Mouse (Mus musculus) forebrain, postnatal 0 days (tissue): ENCODE measurements at regions not wholly inside any gene's neighbourhood (a gene's known extent, or its start where the extent isn't known, plus 50 kb on each side); places are given as distances from the start of the nearest gene placed in this dataset.

Experiments used
- ATAC-seq: fragments of 200-750 bp; cut with Nextera tagmentation; 2 replicates; pipeline ENCODE4 v1.8.0; 2017; ENCODE audit warnings: mild to moderate bottlenecking, moderate library complexity
- DNase-seq: peaks from one replicate; pipeline ENCODE4 v3.0.0-alpha.2; 2015
- H3K27ac ChIP-seq: fragments of 300-500 bp; sonication (generic); 2 replicates; pipeline ENCODE4 v1.5.1; 2014; ENCODE audit warnings: low read depth, mild to moderate bottlenecking, antibody characterized with exemption, low read length, moderate library complexity, mixed read lengths
- H3K27me3 ChIP-seq: fragments of 300-500 bp; sonication (generic); 2 replicates; pipeline ENCODE4 v1.6.1; 2014; ENCODE audit warnings: mild to moderate bottlenecking, low read length, mixed read lengths; ENCODE audit not compliant: insufficient read depth
- H3K36me3 ChIP-seq: fragments of 300-500 bp; sonication (generic); 2 replicates; pipeline ENCODE4 v1.6.1; 2014; ENCODE audit warnings: mild to moderate bottlenecking, moderate library complexity; ENCODE audit not compliant: insufficient read depth
- H3K4me1 ChIP-seq: fragments of 300-500 bp; sonication (generic); 2 replicates; pipeline ENCODE4 v1.6.1; 2014; ENCODE audit warnings: antibody characterized with exemption; ENCODE audit not compliant: insufficient read depth
- H3K4me2 ChIP-seq: fragments of 300-500 bp; sonication (generic); 2 replicates; pipeline ENCODE4 v1.6.1; 2014; ENCODE audit warnings: low read depth, mild to moderate bottlenecking, moderate library complexity
- H3K4me3 ChIP-seq: fragments of 300-500 bp; sonication (generic); 2 replicates; pipeline ENCODE4 v1.5.1; 2014; ENCODE audit warnings: low read depth, low read length, mixed read lengths
- H3K9ac ChIP-seq: fragments of 300-500 bp; sonication (generic); 2 replicates; pipeline ENCODE4 v1.6.1; 2014; ENCODE audit warnings: mild to moderate bottlenecking
- H3K9me3 ChIP-seq: fragments of 300-500 bp; sonication (generic); 2 replicates; pipeline ENCODE4 v1.6.1; 2016; ENCODE audit warnings: low read length
- CTCF ChIP-seq: sonication (generic); IDR thresholded peaks from 2 replicates; pipeline ENCODE4 v1.5.1; 2016; ENCODE audit warnings: antibody characterized with exemption, control low read depth, low read depth
- WGBS: fragments of 180-500 bp; shearing (Covaris S2); extraction: QIAGEN DNeasy Blood & Tissue Kit; methylation state at CpG from one replicate; pipeline ENCODE4 v1.1.7; 2014; 5-methylcytosine and 5-hydroxymethylcytosine counted together

GRCm38 (mm10) chr3:147975500-147975899, 1014.9 kb downstream of the Adgrl2 start:
- 65% methylated on average over 10 of the region's 10 CpGs for WGBS
- no peak for TF ChIP-seq CTCF
- no peak for DNase-seq

GRCm38 (mm10) chr3:147974515-147974914, 1015.8 kb downstream of the Adgrl2 start:
- no peak overlapping the region for H3K4me3 ChIP-seq
- no peak overlapping the region for H3K27ac ChIP-seq
- DNase-seq, result no peak
- H3K4me1 ChIP-seq, result 0 out of 2 replicates have a peak, but pooled peaks cover 5% of the 10 kb centered on the region
- TF ChIP-seq CTCF, result no peak
- H3K27me3 ChIP-seq, result no peaks in the 10 kb centered on the region
- H3K9ac ChIP-seq, result no peak overlapping the region
- no peaks in the 10 kb centered on the region for H3K36me3 ChIP-seq
- WGBS, result 45% methylated on average over 8 of the region's 8 CpGs
- no peak overlapping the region for H3K4me2 ChIP-seq
- ATAC-seq, result no peak
- H3K9me3 ChIP-seq, result no peaks in the 10 kb centered on the region

More at GRCm38 (mm10) chr3:147975500-147975899, 1014.9 kb downstream of the Adgrl2 start:
- Histone ChIP-seq H3K9ac (no peak overlapping the region), H3K4me2 (no peak overlapping the region), H3K9me3 (no peaks in the 10 kb centered on the region), H3K27ac (no peak overlapping the region), H3K27me3 (no peaks in the 10 kb centered on the region), H3K36me3 (no peaks in the 10 kb centered on the region), H3K4me1 (0 out of 2 replicates have a peak, but pooled peaks cover 5% of the 10 kb centered on the region), H3K4me3 (no peak overlapping the region)
- ATAC-seq, result no peak

GRCm38 (mm10) chr3:147968271-147968670, 1022.1 kb downstream of the Adgrl2 start:
- ATAC-seq, result no peak
- no peaks in the 10 kb centered on the region for H3K4me1 ChIP-seq
- no peaks in the 10 kb centered on the region for H3K27me3 ChIP-seq
- no peak overlapping the region for H3K4me2 ChIP-seq
- no peak for TF ChIP-seq CTCF
- no peak for DNase-seq
- H3K27ac ChIP-seq, result no peak overlapping the region
- H3K9ac ChIP-seq, result no peak overlapping the region
- no peak overlapping the region for H3K4me3 ChIP-seq
- WGBS, result 87% methylated on average over 11 of the region's 11 CpGs
- no peaks in the 10 kb centered on the region for H3K9me3 ChIP-seq
- H3K36me3 ChIP-seq, result no peaks in the 10 kb centered on the region

- no peak for DNase-seq
- no peak for ATAC-seq
These were observed 1022.5 kb downstream of the Adgrl2 start for GRCm38 (mm10) chr3:147967866-147968265.

GRCm38 (mm10) chr3:147967261-147967660, 1023.1 kb downstream of the Adgrl2 start:
- Histone ChIP-seq H3K4me3 (no peak overlapping the region), H3K27ac (no peak overlapping the region)

More at GRCm38 (mm10) chr3:147967866-147968265, 1022.5 kb downstream of the Adgrl2 start:
- Histone ChIP-seq H3K9me3 (no peaks in the 10 kb centered on the region), H3K9ac (no peak overlapping the region), H3K36me3 (no peaks in the 10 kb centered on the region), H3K4me3 (no peak overlapping the region), H3K27ac (no peak overlapping the region), H3K27me3 (no peaks in the 10 kb centered on the region), H3K4me1 (no peaks in the 10 kb centered on the region), H3K4me2 (no peak overlapping the region)
- no peak for TF ChIP-seq CTCF
- 63% methylated on average over 9 of the region's 9 CpGs for WGBS

GRCm38 (mm10) chr3:147966827-147967226, 1023.5 kb downstream of the Adgrl2 start:
- no peaks in the 10 kb centered on the region for H3K36me3 ChIP-seq
- no peaks in the 10 kb centered on the region for H3K27me3 ChIP-seq
- ATAC-seq (no peak), DNase-seq (no peak)
- H3K27ac ChIP-seq, result no peak overlapping the region
- 62% methylated on average over 8 of the region's 8 CpGs for whole genome bisulfite sequencing
- no peaks in the 10 kb centered on the region for H3K9me3 ChIP-seq
- H3K9ac ChIP-seq, result no peak overlapping the region
- TF ChIP-seq CTCF, result no peak
- no peak overlapping the region for H3K4me2 ChIP-seq
- H3K4me1 ChIP-seq, result no peaks in the 10 kb centered on the region
- no peak overlapping the region for H3K4me3 ChIP-seq

More at GRCm38 (mm10) chr3:147967261-147967660, 1023.1 kb downstream of the Adgrl2 start:
- Histone ChIP-seq H3K27me3 (no peaks in the 10 kb centered on the region), H3K4me1 (no peaks in the 10 kb centered on the region), H3K9me3 (no peaks in the 10 kb centered on the region), H3K36me3 (no peaks in the 10 kb centered on the region), H3K4me2 (no peak overlapping the region), H3K9ac (no peak overlapping the region)
- no peak for TF ChIP-seq CTCF
- 53% methylated on average over 3 of the region's 3 CpGs for WGBS
- ATAC-seq (no peak), DNase-seq (no peak)

- 44% methylated on average over 12 of the region's 12 CpGs for WGBS
- no peak for DNase-seq
- H3K27ac ChIP-seq, result no peak overlapping the region
These were observed 1024.0 kb downstream of the Adgrl2 start for GRCm38 (mm10) chr3:147966379-147966778.

More at GRCm38 (mm10) chr3:147966379-147966778, 1024.0 kb downstream of the Adgrl2 start:
- no peak overlapping the region for H3K9ac ChIP-seq
- no peaks in the 10 kb centered on the region for H3K9me3 ChIP-seq
- H3K36me3 ChIP-seq, result no peaks in the 10 kb centered on the region
- H3K4me2 ChIP-seq, result 0 out of 2 replicates have a peak overlapping the region, but pooled peaks have one; percentile 18
- TF ChIP-seq CTCF, result no peak
- H3K27me3 ChIP-seq, result no peaks in the 10 kb centered on the region
- H3K4me1 ChIP-seq, result no peaks in the 10 kb centered on the region
- H3K4me3 ChIP-seq, result no peak overlapping the region
- ATAC-seq, result no peak; the same call in 1 of the 2 replicates
